Mouse (Mus musculus) inflammation-experienced regulatory T-cells, adult 6 months (primary cell): ENCODE results near the gene Bcl9. TPM values are rescaled to one million over a fixed set of nuclear protein-coding genes. Genes with fewer than 3 reads are reported as not detected.

Experiments used
- ATAC-seq: one replicate; pipeline ENCODE4 v1.8.0; 2017
- polyA plus RNA-seq, 3 experiments: library from polyadenylated mRNA; unstranded; fragments of 100-300 nt; shearing (Covaris generic); gene quantifications; one replicate each; pipeline ENCODE4 v1.2.1; 2017

Bcl9 gene
- polyA plus RNA-seq = 1 to 10 TPM; 1.1 to 6.1 (median 4.0) TPM

- ATAC-seq = peak; percentile 51
Measured at GRCm38 (mm10) chr3:97297553-97298432, at the start of gene Bcl9. TSS of gene Bcl9 (minus strand) at chr3:97297917.

DNA sequence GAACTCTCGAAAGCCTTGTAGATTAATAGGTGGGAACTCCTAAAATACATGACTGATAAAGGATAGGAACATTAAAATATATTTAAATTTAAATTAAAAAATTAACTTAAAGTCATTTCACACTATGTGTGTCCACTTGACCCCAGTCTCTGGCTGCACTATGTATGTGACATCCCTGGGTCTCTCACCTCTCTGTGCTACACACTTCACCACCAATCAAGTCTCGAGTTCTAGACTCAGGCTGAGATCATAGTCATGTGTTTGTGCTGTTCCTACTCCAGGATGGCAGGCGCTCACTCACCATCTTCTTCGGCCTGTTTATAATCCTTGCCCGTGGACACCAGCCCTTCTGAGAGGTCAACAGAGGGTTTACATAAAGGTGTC lies 41.5 kb upstream of the Bcl9 start:
- ATAC-seq = no peak

GRCm38 (mm10) chr3:97338522-97339192 lies 40.9 kb upstream of the Bcl9 start:
- ATAC-seq = peak; percentile 58

DNA sequence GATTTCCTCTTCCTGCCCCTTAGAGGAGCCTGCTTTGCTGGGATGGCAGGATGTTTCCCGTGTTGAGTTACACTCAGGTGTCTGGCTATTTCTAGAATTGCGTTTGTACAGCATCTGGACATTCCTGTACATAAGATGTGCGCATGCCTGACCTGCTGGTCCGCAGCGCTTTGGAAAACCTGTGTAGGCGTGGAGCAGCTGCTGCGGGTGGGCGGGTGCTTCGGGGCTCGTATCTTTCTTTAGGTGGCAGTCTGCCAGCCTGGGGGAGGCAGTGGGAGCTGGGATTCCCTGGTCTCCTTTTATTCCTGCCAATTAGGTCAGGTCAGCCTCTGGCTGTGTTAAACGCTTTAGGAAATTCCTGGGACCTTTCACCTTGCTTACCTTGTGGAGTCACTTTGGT lies 39.6 kb upstream of the Bcl9 start:
- no peak for ATAC-seq

DNA sequence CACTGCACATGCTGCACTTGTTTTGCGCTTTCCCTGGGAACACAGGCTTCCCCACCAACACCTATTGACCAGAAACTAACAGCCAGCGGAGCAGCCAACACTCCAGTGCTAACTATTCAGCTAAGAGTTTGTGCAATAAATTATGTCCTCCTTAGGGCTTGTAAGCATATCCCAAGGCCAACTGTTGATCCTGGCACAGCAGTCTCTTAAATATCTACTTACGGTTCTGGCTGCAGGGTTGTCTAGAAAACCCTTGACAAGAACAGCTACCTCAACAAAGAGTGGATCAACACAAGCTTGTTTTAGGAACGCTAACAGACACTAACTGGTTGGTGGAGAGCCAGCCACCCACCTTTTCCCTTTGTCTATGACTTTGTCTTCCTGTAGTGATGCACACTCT lies 38.6 kb upstream of the Bcl9 start:
- ATAC-seq = no peak

DNA sequence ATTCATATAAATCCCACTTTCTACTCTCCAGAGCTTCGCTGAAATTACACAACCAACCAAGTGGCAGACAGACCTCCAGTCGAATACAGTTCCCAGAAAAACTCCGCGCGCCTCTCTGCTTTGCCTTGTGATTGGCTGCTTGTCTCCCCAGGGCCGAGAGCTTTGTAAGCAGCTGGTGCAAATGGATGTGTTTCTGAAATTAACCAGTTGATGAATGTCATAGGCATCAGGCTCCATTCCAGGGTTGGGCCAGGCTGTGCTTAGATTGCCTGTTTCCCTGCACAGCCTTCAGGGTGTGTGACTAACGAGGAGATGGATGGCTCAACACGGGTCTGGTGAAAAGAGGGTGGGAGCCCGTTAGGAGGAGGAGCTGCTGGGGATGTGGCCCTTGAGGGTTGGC lies 36.9 kb upstream of the Bcl9 start:
- ATAC-seq = no peak

DNA sequence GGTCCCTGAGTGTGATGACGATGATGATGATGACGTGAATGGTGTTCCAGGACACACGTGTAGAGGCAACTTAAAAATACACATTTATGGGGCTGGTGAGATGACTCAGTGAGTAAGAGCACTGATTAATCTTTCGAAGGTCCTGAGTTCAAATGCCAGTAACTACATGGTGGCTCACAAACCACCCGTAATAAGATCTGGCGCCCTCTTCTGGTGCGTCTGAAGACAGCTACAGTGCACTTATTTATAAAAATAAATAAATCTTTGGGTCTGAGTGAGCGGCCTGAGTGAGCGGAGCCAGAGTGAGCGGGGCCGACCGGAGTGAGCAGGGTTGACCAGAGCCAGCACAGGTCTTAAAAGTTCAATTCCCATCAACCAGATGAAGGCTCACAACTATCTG lies 34.5 kb upstream of the Bcl9 start:
- no peak for ATAC-seq

DNA sequence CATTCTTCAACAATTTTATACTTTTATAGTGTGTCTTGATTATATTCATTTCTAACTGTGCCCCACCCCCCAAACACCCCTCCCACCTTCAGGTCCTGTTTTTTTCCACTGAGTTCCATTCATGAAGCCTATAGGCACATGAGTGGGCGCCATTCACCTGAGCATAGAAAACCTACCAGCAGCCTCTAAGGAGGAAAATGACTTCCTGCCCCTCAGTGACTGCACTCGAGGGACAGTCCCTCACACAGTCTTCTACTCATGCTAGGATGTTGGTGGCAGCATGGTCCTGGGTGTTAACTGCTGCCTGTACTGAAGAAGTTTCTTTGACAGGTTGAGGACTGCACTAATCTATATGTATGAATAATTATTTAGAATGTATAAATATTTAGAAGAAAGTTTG lies 30.1 kb upstream of the Bcl9 start:
- ATAC-seq = peak; percentile 89

GRCm38 (mm10) chr3:97327356-97327755 lies 29.6 kb upstream of the Bcl9 start:
- ATAC-seq = no peak

DNA sequence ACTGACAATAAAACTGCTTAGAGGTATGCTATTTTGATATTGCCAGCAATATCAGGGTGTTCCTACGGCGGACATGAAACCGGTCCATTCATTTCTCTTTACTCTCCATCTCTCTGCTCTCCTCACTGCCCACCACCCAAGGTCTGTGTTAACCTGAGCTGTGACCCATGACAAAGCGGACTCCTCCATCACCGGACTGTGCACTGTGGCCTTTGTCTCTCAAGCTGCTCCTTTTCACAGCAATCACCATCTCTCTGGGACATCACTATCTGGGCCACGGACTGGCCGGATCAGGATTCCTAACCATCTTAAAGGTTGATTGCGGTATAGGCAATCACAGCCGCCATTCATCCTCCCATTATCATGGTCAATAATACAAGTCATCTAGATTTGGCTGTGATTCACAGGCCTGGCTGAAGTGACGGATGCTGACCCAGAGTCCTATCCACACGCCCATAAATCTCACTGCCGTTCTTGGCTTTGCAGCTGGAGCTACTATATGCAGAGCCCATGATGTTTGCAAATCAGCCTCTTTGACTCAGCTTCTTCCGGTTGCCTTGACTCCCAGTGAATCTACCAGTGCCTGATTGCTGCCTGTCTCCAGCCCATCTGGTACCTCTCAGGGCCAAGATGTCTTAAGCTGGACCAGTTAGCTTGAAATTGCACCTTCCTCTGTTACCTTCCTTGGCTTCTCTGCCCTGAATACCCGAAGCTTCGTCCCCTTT lies 28.1 kb upstream of the Bcl9 start:
- no peak for ATAC-seq

DNA sequence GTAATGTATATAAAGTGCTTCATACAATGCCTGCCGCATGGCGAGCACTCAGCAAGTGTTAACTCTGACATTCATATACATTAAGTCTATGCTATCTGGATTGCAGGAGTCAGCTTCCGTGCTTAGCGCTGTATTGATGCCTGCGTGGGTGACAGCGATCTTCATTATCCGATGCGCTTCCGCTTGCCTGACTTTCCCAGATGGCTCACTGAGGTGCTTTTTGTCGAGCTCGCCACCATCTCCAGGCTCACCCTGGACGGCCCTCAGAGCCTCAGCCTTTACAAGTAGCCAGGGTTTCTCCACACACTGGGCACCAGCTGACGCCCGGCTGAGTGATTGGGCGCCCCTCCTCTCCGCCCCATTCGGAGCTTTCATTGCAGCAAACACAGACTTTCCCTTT lies 26.3 kb upstream of the Bcl9 start:
- ATAC-seq = no peak

DNA sequence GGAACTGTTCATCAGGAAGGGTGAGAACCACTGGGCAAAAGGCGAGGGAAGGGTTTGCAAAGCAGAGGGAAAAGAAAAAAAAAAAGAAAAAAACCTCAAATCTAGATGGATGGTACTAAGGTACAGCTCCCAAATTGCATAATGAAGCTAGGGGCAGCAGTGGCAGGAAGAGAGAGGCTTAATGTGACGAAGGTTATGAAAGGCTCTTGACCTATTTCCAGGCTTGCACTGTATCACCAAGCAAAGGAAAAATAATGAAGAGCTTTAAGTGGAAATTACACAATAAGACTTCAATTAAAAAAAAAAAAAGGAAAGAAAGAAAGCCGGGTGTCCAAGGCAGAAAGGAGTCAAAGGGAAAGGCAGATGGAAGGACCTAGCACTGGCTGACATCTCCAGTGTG lies 19.6 kb upstream of the Bcl9 start:
- no peak for ATAC-seq

DNA sequence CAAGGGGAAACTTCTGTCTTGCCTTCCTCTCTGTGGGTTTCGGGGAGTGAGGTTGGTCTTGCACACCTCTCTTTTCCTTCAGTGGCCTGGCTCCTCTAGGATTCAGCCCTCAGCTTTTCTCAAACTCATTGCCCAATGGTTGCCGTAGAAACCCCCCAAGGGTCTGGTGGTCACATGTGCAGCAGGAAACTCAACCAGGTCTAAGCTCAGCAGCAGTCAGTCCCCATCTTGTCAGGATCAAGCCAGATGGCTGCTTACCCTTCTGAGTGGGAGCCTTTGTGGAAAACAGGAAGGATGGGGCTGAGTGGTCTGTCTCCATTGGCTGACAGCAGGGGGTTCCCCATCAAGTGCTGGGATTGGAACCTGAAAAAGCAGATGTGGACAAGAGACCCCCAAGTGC lies 15.7 kb upstream of the Bcl9 start:
- ATAC-seq = no peak

DNA sequence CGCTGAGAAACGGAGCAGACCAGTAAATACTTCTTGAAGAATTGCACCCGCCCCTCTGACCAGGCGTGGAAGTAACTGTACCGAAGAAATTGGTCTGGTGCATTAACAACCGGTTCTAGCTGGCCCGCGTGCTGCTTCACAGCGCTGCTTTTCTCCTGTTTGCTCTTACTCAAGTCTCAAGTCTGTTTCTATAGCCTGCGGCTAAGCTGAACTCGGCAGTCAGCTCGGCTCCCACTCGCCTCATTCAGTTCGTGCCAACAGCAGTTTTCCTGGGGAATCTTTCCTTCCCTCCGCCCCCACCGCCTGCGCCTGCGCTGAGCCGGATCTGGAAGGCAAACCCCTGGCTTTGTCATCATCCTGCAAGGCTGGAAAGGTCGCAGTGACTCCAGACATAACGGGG lies 14.3 kb upstream of the Bcl9 start:
- no peak for ATAC-seq

GRCm38 (mm10) chr3:97309748-97310536 lies 12.2 kb upstream of the Bcl9 start:
- ATAC-seq = no peak

DNA sequence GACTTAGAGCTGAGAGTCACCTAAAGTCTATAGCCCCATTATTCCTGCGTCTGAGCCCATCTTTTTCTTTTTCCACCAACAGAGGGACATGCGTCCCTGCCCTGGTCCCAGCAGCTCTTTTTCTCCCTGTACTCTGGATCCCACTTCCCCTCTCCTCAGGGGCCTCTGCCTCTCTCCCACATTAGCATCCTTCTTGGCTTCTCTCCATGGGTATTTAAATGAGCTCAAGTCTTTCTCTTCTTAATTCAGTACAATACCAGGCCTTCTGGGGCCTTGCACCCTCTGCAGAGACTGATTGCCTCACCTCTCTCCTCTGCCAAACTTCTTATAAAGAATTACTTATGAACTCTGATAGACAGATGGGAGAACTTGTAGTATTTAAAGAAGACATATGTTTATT lies 10.7 kb upstream of the Bcl9 start:
- ATAC-seq = no peak

GRCm38 (mm10) chr3:97305907-97306306 lies 8.2 kb upstream of the Bcl9 start:
- no peak for ATAC-seq

GRCm38 (mm10) chr3:97301586-97301985 lies 3.9 kb upstream of the Bcl9 start:
- no peak for ATAC-seq

DNA sequence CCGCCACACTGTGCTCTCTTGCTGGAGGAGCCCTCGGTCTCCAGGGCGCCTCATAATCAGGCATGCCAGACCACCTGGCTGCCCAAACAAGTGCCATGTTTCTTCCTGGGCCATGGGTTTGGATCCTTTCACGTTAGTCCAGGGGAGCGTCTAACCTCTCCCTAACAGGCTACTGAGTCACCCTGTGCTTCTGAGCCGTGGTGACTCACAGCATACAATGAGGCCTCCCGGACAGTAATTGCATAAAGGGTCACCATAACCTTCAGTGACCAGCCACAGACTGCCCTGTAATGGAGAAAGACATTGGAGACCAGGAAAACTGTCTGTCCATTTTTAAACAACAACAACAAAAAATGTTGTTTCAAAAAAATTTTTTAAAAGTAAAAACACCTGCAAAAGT lies 2.7 kb upstream of the Bcl9 start:
- ATAC-seq = no peak

GRCm38 (mm10) chr3:97299885-97300284 lies 2.2 kb upstream of the Bcl9 start:
- no peak for ATAC-seq

GRCm38 (mm10) chr3:97298856-97299465 lies 1.2 kb upstream of the Bcl9 start:
- ATAC-seq = no peak

GRCm38 (mm10) chr3:97296941-97297552 lies 670 bp downstream of the Bcl9 start:
- ATAC-seq = peak; percentile 10
